Mouse (Mus musculus): ENCODE measurements around the gene Plcb4. TPM values are rescaled to one million over a fixed set of nuclear protein-coding genes. Genes with fewer than 3 reads are reported as not detected.

The Plcb4 gene
- total and polyA plus RNA-seq, 3 experiments = not detected

GRCm38 (mm10) chr2:135993314-135993713, 334.5 kb downstream of the Plcb4 start:
- H3K4me1 ChIP-seq (ENCODE audit: control insufficient read depth in 1 of 2, insufficient read depth in 2 of 2) = no peaks in the 10 kb centered on the region
- H3K27me3 ChIP-seq (replicated peaks) = no peaks in the 10 kb centered on the region
- H3K27ac ChIP-seq (ENCODE audit: insufficient read depth, low read depth) = no peak overlapping the region
- H3K9me3 ChIP-seq (replicated peaks; ENCODE audit: low read length) = peaks cover 74% of the 10 kb centered on the region
- TF ChIP-seq RAD21 (IDR thresholded peaks at IDR 0.05; ENCODE audit: low read depth, low read length) = no peak
- no peak for TF ChIP-seq ZNF384 (IDR thresholded peaks at IDR 0.05; ENCODE audit: low read depth, low read length)
- TF ChIP-seq TBP (conservative IDR thresholded peaks at IDR 0.05; ENCODE audit: low read depth, low read length) = no peak
- no peak for TF ChIP-seq ETS1 (conservative IDR thresholded peaks at IDR 0.05; ENCODE audit: low read depth, low read length)
- no peak for TF ChIP-seq EP300 (IDR thresholded peaks at IDR 0.05; ENCODE audit: low read length)
- TF ChIP-seq PAX5 (IDR thresholded peaks at IDR 0.05; ENCODE audit: low read length) = no peak
- no peak for TF ChIP-seq CTCF (conservative IDR thresholded peaks at IDR 0.05 in 1 of 2, IDR thresholded peaks at IDR 0.05 in 1 of 2; ENCODE audit: low read depth in 2 of 2, low read length in 2 of 2)
- no peak for TF ChIP-seq MAX (IDR thresholded peaks at IDR 0.05; ENCODE audit: low read length)
- no peak for TF ChIP-seq GABPA (IDR thresholded peaks at IDR 0.05; ENCODE audit: insufficient replicate concordance, low read depth, low read length)
- no peak for TF ChIP-seq POLR2AphosphoS2 (IDR thresholded peaks at IDR 0.05; ENCODE audit: low read depth, low read length)
- no peak for TF ChIP-seq MXI1 (IDR thresholded peaks at IDR 0.05; ENCODE audit: low read depth, low read length)
- TF ChIP-seq CHD1 (IDR thresholded peaks at IDR 0.05; ENCODE audit: low read depth, low read length) = no peak
- TF ChIP-seq USF1 (IDR thresholded peaks at IDR 0.05; ENCODE audit: low read depth, low read length) = no peak
- no peak for TF ChIP-seq KAT2A (IDR thresholded peaks at IDR 0.05; ENCODE audit: insufficient replicate concordance, low read length)
- TF ChIP-seq CHD2 (IDR thresholded peaks at IDR 0.05; ENCODE audit: low read length) = no peak
- no peak for TF ChIP-seq HCFC1 (IDR thresholded peaks at IDR 0.05; ENCODE audit: low read depth, low read length)
- no peak for TF ChIP-seq NELFE (IDR thresholded peaks at IDR 0.05; ENCODE audit: low read depth, low read length)
- TF ChIP-seq ZMIZ1 (IDR thresholded peaks at IDR 0.05; ENCODE audit: low read depth, low read length) = no peak
- no peaks in the 10 kb centered on the region for H3K79me2 ChIP-seq (replicated peaks; ENCODE audit: control insufficient read depth, extremely low read depth, insufficient read depth, poor library complexity, severe bottlenecking)
- in situ Hi-C loops (cut with MboI; ENCODE audit: low pct_ligation_motif_present, low pct_unique_long_range_greater_than_20kb, low sequenced_read_pairs) (no loop called here), dilution Hi-C loops (cut with MboI; ENCODE audit: extremely low pct_ligation_motif_present, extremely low pct_unique_long_range_greater_than_20kb, low sequenced_read_pairs) (no loop called here)
- no peaks in the 10 kb centered on the region for H3K36me3 ChIP-seq (replicated peaks in 1 of 2; ENCODE audit: control insufficient read depth in 1 of 2, insufficient read depth in 1 of 2, low read length in 1 of 2)
- H3K9ac ChIP-seq (ENCODE audit: insufficient read depth, low read depth) = no peak overlapping the region
- DNase-seq (ENCODE audit: extremely low read depth) = no peak
- no peak overlapping the region for H3K4me2 ChIP-seq (ENCODE audit: insufficient read depth, low read depth, poor library complexity, severe bottlenecking)
- no peak overlapping the region for H3K4me3 ChIP-seq (replicated peaks in 1 of 3; ENCODE audit: low read depth in 2 of 3, low read length in 2 of 3, poor library complexity in 1 of 3)

- in situ Hi-C loops (cut with MboI; ENCODE audit: low pct_ligation_motif_present, low pct_unique_long_range_greater_than_20kb, low sequenced_read_pairs) (no loop called here), dilution Hi-C loops (cut with MboI; ENCODE audit: extremely low pct_ligation_motif_present, extremely low pct_unique_long_range_greater_than_20kb, low sequenced_read_pairs) (no loop called here)
- H3K9me3 ChIP-seq (replicated peaks; ENCODE audit: low read length) = peaks cover 73% of the 10 kb centered on the region
- H3K4me1 ChIP-seq (ENCODE audit: control insufficient read depth in 1 of 2, insufficient read depth in 2 of 2) = no peaks in the 10 kb centered on the region
- H3K79me2 ChIP-seq (replicated peaks; ENCODE audit: control insufficient read depth, extremely low read depth, insufficient read depth, poor library complexity, severe bottlenecking) = no peaks in the 10 kb centered on the region
- DNase-seq (ENCODE audit: extremely low read depth) = no peak
- no peaks in the 10 kb centered on the region for H3K36me3 ChIP-seq (replicated peaks in 1 of 2; ENCODE audit: control insufficient read depth in 1 of 2, insufficient read depth in 1 of 2, low read length in 1 of 2)
- no peak overlapping the region for H3K27ac ChIP-seq (ENCODE audit: insufficient read depth, low read depth)
- no peak overlapping the region for H3K9ac ChIP-seq (ENCODE audit: insufficient read depth, low read depth)
- H3K27me3 ChIP-seq (replicated peaks) = no peaks in the 10 kb centered on the region
- TF ChIP-seq ELF1 (IDR thresholded peaks at IDR 0.05; ENCODE audit: low read depth, low read length) (no peak), BHLHE40 (IDR thresholded peaks at IDR 0.05; ENCODE audit: low read depth, low read length) (no peak), MXI1 (IDR thresholded peaks at IDR 0.05; ENCODE audit: low read depth, low read length) (no peak), E2F4 (IDR thresholded peaks at IDR 0.05; ENCODE audit: insufficient replicate concordance, low read depth, low read length) (no peak), JUN (IDR thresholded peaks at IDR 0.05; ENCODE audit: insufficient read depth, low read depth, low read length) (no peak), EP300 (IDR thresholded peaks at IDR 0.05; ENCODE audit: low read length) (no peak), ZC3H11A (IDR thresholded peaks at IDR 0.05; ENCODE audit: low read depth, low read length) (no peak), POLR2AphosphoS2 (IDR thresholded peaks at IDR 0.05; ENCODE audit: low read depth, low read length) (no peak), MEF2A (IDR thresholded peaks at IDR 0.05; ENCODE audit: borderline replicate concordance, low read depth, low read length) (no peak), HCFC1 (IDR thresholded peaks at IDR 0.05; ENCODE audit: low read depth, low read length) (no peak), MAZ (IDR thresholded peaks at IDR 0.05; ENCODE audit: low read depth, low read length) (no peak), CTCF (conservative IDR thresholded peaks at IDR 0.05 in 1 of 2, IDR thresholded peaks at IDR 0.05 in 1 of 2; ENCODE audit: low read depth in 2 of 2, low read length in 2 of 2) (no peak)
- no peak overlapping the region for H3K4me3 ChIP-seq (replicated peaks in 1 of 3; ENCODE audit: low read depth in 2 of 3, low read length in 2 of 3, poor library complexity in 1 of 3)
- no peak overlapping the region for H3K4me2 ChIP-seq (ENCODE audit: insufficient read depth, low read depth, poor library complexity, severe bottlenecking)
These were observed 336.4 kb downstream of the Plcb4 start for GRCm38 (mm10) chr2:135995196-135995595.

Data from CH12.LX (cell line).